Mouse (Mus musculus): ENCODE data around the gene Src. TPM values are rescaled to one million over a fixed set of nuclear protein-coding genes. Genes with fewer than 3 reads are reported as not detected.
"Not testable (repeated sequence)": the region's sequence is repeated elsewhere in the genome, so short reads cannot be mapped to it uniquely, and the experiment has no call there.

Src gene
- 1 to 10 TPM; 1.6 to 2.0 TPM for polyA plus RNA-seq (2017; shearing (Covaris generic))

GRCm38 (mm10) chr2:157418206-157418605, at the start of gene Src:
TSS of gene Src (plus strand) at chr2:157418444.
- no peak for ATAC-seq

GRCm38 (mm10) chr2:157371696-157372095, 46.5 kb upstream of the Src start:
- no peak for ATAC-seq

GRCm38 (mm10) chr2:157373681-157374080, 44.6 kb upstream of the Src start:
- no peak for ATAC-seq

- no peak for ATAC-seq
Observed at GRCm38 (mm10) chr2:157375051-157375450, 43.2 kb upstream of the Src start.

GRCm38 (mm10) chr2:157375794-157376757, 42.2 kb upstream of the Src start:
- ATAC-seq: no peak

GRCm38 (mm10) chr2:157376995-157377394, 41.2 kb upstream of the Src start:
- no peak for ATAC-seq

GRCm38 (mm10) chr2:157384836-157385235, 33.4 kb upstream of the Src start:
- no peak for ATAC-seq

GRCm38 (mm10) chr2:157388901-157389590, 29.2 kb upstream of the Src start:
- ATAC-seq: not testable (repeated sequence)

- ATAC-seq: no peak
Observed at GRCm38 (mm10) chr2:157389591-157389921, 28.7 kb upstream of the Src start.

GRCm38 (mm10) chr2:157392331-157392730, 25.9 kb upstream of the Src start:
- no peak for ATAC-seq

- no peak for ATAC-seq
Observed at GRCm38 (mm10) chr2:157393549-157393948, 24.7 kb upstream of the Src start.

- no peak for ATAC-seq
Observed at GRCm38 (mm10) chr2:157394868-157395267, 23.4 kb upstream of the Src start.

- no peak for ATAC-seq
Observed at GRCm38 (mm10) chr2:157395371-157395770, 22.9 kb upstream of the Src start.

GRCm38 (mm10) chr2:157395960-157396359, 22.3 kb upstream of the Src start:
- ATAC-seq: no peak

GRCm38 (mm10) chr2:157397376-157397775, 20.9 kb upstream of the Src start:
- no peak for ATAC-seq

- no peak for ATAC-seq
Observed at GRCm38 (mm10) chr2:157398539-157398938, 19.7 kb upstream of the Src start.

- ATAC-seq: no peak
Observed at GRCm38 (mm10) chr2:157399797-157400196, 18.4 kb upstream of the Src start.

GRCm38 (mm10) chr2:157400491-157400890, 17.8 kb upstream of the Src start:
- peak; percentile 84 for ATAC-seq

GRCm38 (mm10) chr2:157401261-157401660, 17.0 kb upstream of the Src start:
- ATAC-seq: peak; percentile 79

- no peak for ATAC-seq
Observed at GRCm38 (mm10) chr2:157407596-157407995, 10.6 kb upstream of the Src start.

- no peak for ATAC-seq
Observed at GRCm38 (mm10) chr2:157409793-157410533, 8.3 kb upstream of the Src start.

- no peak for ATAC-seq
Observed at GRCm38 (mm10) chr2:157411151-157411693, 7.0 kb upstream of the Src start.

GRCm38 (mm10) chr2:157412497-157412896, 5.7 kb upstream of the Src start:
- no peak for ATAC-seq
